Comparison of ENCODE assay signal across 17 mouse cellular contexts in the genomic region with DNA sequence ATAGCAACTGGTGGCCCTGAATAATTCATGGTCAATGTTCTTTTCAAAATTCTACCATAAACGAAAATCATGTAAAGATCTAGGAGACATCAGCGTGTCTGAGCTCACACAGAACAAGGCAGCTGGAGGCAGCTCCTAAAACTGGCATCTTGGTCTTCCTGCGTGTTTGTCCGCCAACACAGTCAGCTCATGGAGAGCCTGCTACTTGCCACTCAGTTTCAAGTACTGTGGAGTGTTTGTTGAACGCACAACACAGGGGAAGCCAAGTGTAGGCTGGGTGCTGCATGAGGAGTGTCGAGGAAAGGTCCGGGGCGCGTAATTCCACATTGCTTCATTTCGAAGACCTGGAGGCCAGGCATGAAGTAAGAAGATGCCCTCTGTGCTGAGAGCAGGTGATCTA.
DNase-seq lines count a peak whose midpoint lies in the region; ATAC-seq lines count a peak whose summit lies in the region.
"Had no signal": no experiment of that assay in that cellular context is flagged by ENCODE, and none has a peak within 500 bp of the region (broad histone marks: within the 10 kb centered on the region; RNA-seq: fewer than 3 reads in every experiment).

No protein-coding gene starts in this region.

- H3K27ac ChIP-seq in lung, embryonic 16.5 days (ENCODE audit: low read length), result peak overlapping the region; percentile 49; the same call in 1 of the 2 replicates
- peak overlapping the region; percentile 62; the same call in 1 of the 2 replicates for H3K27ac ChIP-seq in stomach, embryonic 14.5 days (ENCODE audit: low read length)
- H3K27ac ChIP-seq in midbrain, embryonic 11.5 days (ENCODE audit: low read depth, low read length), result no peak overlapping the region
- H3K27ac ChIP-seq: forebrain, embryonic 12.5 days; heart, adult 2 months had no signal

- no peaks in the 10 kb centered on the region for H3K9me3 ChIP-seq in lung, embryonic 16.5 days (ENCODE audit: control insufficient read depth, low read length)
- no peaks in the 10 kb centered on the region for H3K9me3 ChIP-seq in stomach, embryonic 14.5 days (ENCODE audit: control insufficient read depth, low read depth, low read length)
- H3K9me3 ChIP-seq in midbrain, embryonic 11.5 days (ENCODE audit: control insufficient read depth, low read length), result no peaks in the 10 kb centered on the region
- H3K9me3 ChIP-seq: forebrain, embryonic 12.5 days had no signal

- peak; percentile 52 for ATAC-seq in frontal cortex, adult (ENCODE audit: low TSS enrichment)
- ATAC-seq in lung, embryonic 16.5 days (ENCODE audit: low read depth), result peak; percentile 64
- ATAC-seq in stomach, embryonic 14.5 days (ENCODE audit: insufficient number of reproducible peaks, insufficient read depth, low FRiP score, low read depth), result no peak
- no peak for ATAC-seq in midbrain, embryonic 11.5 days (ENCODE audit: low FRiP score)
- ATAC-seq: CD4-positive, CD25-positive, alpha-beta regulatory T cell, adult 4 months; hindbrain, embryonic 16.5 days; liver, postnatal 0 days; Patski had no signal

- H3K4me2 ChIP-seq in lung, embryonic 16.5 days (ENCODE audit: low read depth, low read length), result no peak overlapping the region
- no peak overlapping the region for H3K4me2 ChIP-seq in stomach, embryonic 14.5 days (replicated peaks; ENCODE audit: low read depth, low read length)
- no peak overlapping the region for H3K4me2 ChIP-seq in midbrain, embryonic 11.5 days
- H3K4me2 ChIP-seq: forebrain, embryonic 12.5 days had no signal

- DNase-seq in frontal cortex, adult 2 months (ENCODE audit: extremely low spot score in 1 of 2, low spot score in 1 of 2), result no peak
- DNase-seq in brain, adult 2 months (ENCODE audit: low read depth, low spot score), result peak; percentile 67
- DNase-seq in midbrain, embryonic 11.5 days (ENCODE audit: low spot score, missing footprints), result no peak
- DNase-seq in urinary bladder, postnatal 36 days (ENCODE audit: low spot score in 2 of 2), result no peak
- DNase-seq: embryo, embryonic 11 days; gastrocnemius, postnatal 14 days; layer of hippocampus, postnatal 36 days; liver, postnatal 0 days; retina, postnatal 1 day had no signal

- H3K27me3 ChIP-seq in lung, embryonic 16.5 days (ENCODE audit: control insufficient read depth, insufficient read depth, low read depth, low read length), result no peaks in the 10 kb centered on the region
- no peaks in the 10 kb centered on the region for H3K27me3 ChIP-seq in stomach, embryonic 14.5 days (ENCODE audit: control insufficient read depth, insufficient read depth, low read length)
- H3K27me3 ChIP-seq in midbrain, embryonic 11.5 days (ENCODE audit: control insufficient read depth, insufficient read depth, low read length), result no peaks in the 10 kb centered on the region
- H3K27me3 ChIP-seq: forebrain, embryonic 12.5 days; Patski had no signal

- H3K4me3 ChIP-seq in lung, embryonic 16.5 days (ENCODE audit: low read length), result no peak overlapping the region
- no peak overlapping the region for H3K4me3 ChIP-seq in stomach, embryonic 14.5 days (ENCODE audit: low read depth, low read length)
- no peak overlapping the region for H3K4me3 ChIP-seq in midbrain, embryonic 11.5 days (ENCODE audit: low read depth, low read length)
- H3K4me3 ChIP-seq: forebrain, embryonic 12.5 days; heart, adult 2 months had no signal

- WGBS in lung, embryonic 16.5 days, result 55% methylated on average over 10 of the region's 10 CpGs
- WGBS in stomach, embryonic 14.5 days, result 92% methylated on average over 10 of the region's 10 CpGs
- 91% methylated on average over 10 of the region's 10 CpGs for WGBS in midbrain, embryonic 11.5 days

- H3K4me1 ChIP-seq in lung, embryonic 16.5 days (replicated peaks; ENCODE audit: control insufficient read depth, insufficient read depth, low read length), result peaks cover 30% of the 10 kb centered on the region
- peaks cover 9% of the 10 kb centered on the region; the same call in 1 of the 2 replicates for H3K4me1 ChIP-seq in stomach, embryonic 14.5 days (ENCODE audit: control insufficient read depth, insufficient read depth, low read length)
- peaks cover 6% of the 10 kb centered on the region; the same call in 1 of the 2 replicates for H3K4me1 ChIP-seq in midbrain, embryonic 11.5 days (ENCODE audit: control insufficient read depth, insufficient read depth, low read length)

- H3K9ac ChIP-seq in lung, embryonic 16.5 days (ENCODE audit: low read length), result no peak overlapping the region
- H3K9ac ChIP-seq in stomach, embryonic 14.5 days (replicated peaks; ENCODE audit: low read depth, low read length), result no peak overlapping the region
- H3K9ac ChIP-seq in midbrain, embryonic 11.5 days (ENCODE audit: low read length), result no peak overlapping the region
- H3K9ac ChIP-seq: forebrain, embryonic 12.5 days; liver, postnatal 0 days had no signal

- H3K36me3 ChIP-seq in lung, embryonic 16.5 days (ENCODE audit: control insufficient read depth, insufficient read depth, low read length), result no peaks in the 10 kb centered on the region
- no peaks in the 10 kb centered on the region for H3K36me3 ChIP-seq in stomach, embryonic 14.5 days (ENCODE audit: control insufficient read depth, insufficient read depth, low read length)
- H3K36me3 ChIP-seq in midbrain, embryonic 11.5 days (ENCODE audit: control insufficient read depth, insufficient read depth, low read length), result no peaks in the 10 kb centered on the region
- H3K36me3 ChIP-seq: forebrain, embryonic 12.5 days had no signal

Comparison
In these comparisons a context has a peak if more than half of its experiments do, and no peak if none do; other contexts are left out.
1. ATAC-seq: peak in frontal cortex, adult (single experiment) and lung, embryonic 16.5 days (single experiment); none in stomach, embryonic 14.5 days (single experiment) and midbrain, embryonic 11.5 days (single experiment).